Mouse (Mus musculus) olfactory bulb, adult 2 months (tissue): ENCODE results near the gene Ankrd33b. TPM values are rescaled to one million over a fixed set of nuclear protein-coding genes. Genes with fewer than 3 reads are reported as not detected.
A peak's percentile ranks its signal among the peaks of the same experiment; 100 is the strongest.

Experiments used
- H3K27ac ChIP-seq: fragments of 200-500 bp; 2 replicates; pipeline ENCODE4 v1.5.1; 2012; ENCODE audit warnings: low read depth, low read length; ENCODE audit not compliant: insufficient read depth
- H3K4me1 ChIP-seq: fragments of 200-500 bp; 2 replicates; pipeline ENCODE4 v1.6.1; 2012; ENCODE audit warnings: low read length; ENCODE audit not compliant: control insufficient read depth, insufficient read depth
- H3K4me3 ChIP-seq: fragments of 200-500 bp; 2 replicates; pipeline ENCODE4 v1.5.1; 2012; ENCODE audit warnings: mild to moderate bottlenecking, low read depth, low read length, moderate library complexity; ENCODE audit not compliant: insufficient read depth
- CTCF ChIP-seq: fragments of 200-500 bp; IDR thresholded peaks from 2 replicates; pipeline ENCODE4 v1.5.1; 2012; ENCODE audit warnings: low read depth, mild to moderate bottlenecking, low read length, moderate library complexity; ENCODE audit not compliant: insufficient read depth
- POLR2A ChIP-seq: fragments of 200-500 bp; IDR thresholded peaks from 2 replicates; pipeline ENCODE4 v1.6.1; 2012; ENCODE audit warnings: mild to moderate bottlenecking, low read depth, low read length, moderate library complexity; ENCODE audit not compliant: insufficient read depth
- WGBS: fragments of 180-500 bp; shearing (Covaris S2); methylation state at CpG from one replicate; pipeline ENCODE4 v1.1.7; 2018; 5-methylcytosine and 5-hydroxymethylcytosine counted together
- polyA plus RNA-seq: library from polyadenylated mRNA; stranded (reverse); fragments of >200 nt; gene quantifications from 2 replicates; pipeline ENCODE4 v1.2.4, GENCODE M21; 2012; ENCODE audit warnings: low replicate concordance; ENCODE audit not compliant: missing spikeins, insufficient read depth, insufficient read length

The Ankrd33b gene
- polyA plus RNA-seq, 1 experiment, result not detected

DNA sequence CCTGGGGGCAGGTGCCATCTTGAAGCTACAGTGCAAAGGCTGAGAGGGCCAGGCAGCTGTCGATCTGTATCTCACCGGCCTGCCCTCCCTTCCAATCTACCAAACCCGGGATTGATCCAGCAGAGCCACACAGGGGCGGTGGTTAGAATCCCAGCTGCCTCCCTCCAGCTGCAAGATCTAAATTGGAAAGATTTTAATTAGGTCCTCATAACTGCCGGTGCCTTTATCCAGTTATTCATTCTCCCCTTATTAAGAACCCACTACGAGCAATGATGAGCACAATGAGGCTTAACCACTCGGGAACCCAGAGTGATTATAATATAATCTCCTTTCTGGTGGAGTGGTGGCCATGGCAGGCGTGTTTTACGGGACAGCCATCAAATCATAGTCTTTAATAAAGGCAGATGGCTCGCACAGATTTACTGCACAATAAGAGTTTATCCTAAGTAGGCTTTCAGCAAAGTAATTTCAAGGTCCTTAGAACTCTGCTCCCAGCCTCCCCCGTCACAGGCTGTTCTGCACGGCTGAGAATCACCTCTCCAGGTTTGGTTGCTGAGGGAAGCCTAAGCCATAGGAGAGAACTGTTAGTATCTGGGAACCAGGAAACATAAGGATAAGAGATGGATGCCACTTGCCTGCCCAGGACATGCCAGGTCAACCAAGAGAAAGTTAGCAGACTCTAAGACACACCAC is 34.8 kb upstream of the Ankrd33b start:
- no peak overlapping the region for H3K4me3 ChIP-seq
- WGBS, result 57% methylated on average over 12 of the region's 12 CpGs
- no peak for TF ChIP-seq CTCF
- no peak for TF ChIP-seq POLR2A
- H3K27ac ChIP-seq, result no peak overlapping the region
- H3K4me1 ChIP-seq, result peaks cover 21% of the 10 kb centered on the region

DNA sequence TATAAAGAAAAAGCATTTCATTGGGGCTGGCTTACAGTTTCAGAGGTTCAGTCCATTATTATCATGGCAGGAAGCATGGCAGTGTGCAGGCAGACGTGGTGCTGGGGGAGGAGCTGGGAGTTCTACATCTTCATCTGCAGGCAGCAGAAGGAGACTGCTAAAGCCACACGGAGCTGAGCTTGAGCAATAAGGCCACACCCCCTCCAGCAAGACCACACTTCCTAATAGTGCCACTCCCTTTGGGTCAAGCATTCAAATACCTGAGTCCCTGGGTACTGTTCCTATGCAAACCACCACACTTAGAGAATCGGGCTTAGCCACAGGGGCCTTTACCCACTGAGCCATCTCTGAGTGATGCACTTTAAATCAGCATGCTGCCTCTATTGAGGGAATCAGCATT is 33.4 kb upstream of the Ankrd33b start:
- 46% methylated on average over 3 of the region's 3 CpGs for WGBS
- TF ChIP-seq CTCF (no peak), POLR2A (no peak)
- peaks cover 30% of the 10 kb centered on the region for H3K4me1 ChIP-seq
- no peak overlapping the region for H3K4me3 ChIP-seq
- H3K27ac ChIP-seq, result no peak overlapping the region

DNA sequence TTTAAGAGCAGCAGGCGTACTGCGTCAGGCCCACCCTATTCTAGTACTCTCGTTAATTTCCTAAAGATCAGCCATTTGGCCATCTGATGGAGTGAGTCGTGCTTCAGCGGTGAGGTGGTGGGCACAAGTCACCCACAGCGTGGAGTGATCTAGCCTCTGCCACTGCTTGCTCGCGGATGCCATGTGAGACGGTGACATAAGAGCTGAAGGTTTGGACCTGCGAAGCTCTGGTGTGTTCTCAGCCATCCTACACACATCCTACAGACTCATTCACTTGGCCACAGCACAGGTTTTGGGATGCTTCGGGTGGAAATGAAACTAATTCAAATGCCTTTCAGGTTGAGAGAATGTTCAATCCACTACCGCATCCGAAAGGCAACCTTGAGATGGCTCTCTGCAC is 31.2 kb upstream of the Ankrd33b start:
- no peak overlapping the region for H3K27ac ChIP-seq
- no peak overlapping the region for H3K4me3 ChIP-seq
- peaks cover 40% of the 10 kb centered on the region for H3K4me1 ChIP-seq
- TF ChIP-seq CTCF, result no peak
- no peak for TF ChIP-seq POLR2A
- WGBS, result 86% methylated on average over 13 of the region's 13 CpGs

DNA sequence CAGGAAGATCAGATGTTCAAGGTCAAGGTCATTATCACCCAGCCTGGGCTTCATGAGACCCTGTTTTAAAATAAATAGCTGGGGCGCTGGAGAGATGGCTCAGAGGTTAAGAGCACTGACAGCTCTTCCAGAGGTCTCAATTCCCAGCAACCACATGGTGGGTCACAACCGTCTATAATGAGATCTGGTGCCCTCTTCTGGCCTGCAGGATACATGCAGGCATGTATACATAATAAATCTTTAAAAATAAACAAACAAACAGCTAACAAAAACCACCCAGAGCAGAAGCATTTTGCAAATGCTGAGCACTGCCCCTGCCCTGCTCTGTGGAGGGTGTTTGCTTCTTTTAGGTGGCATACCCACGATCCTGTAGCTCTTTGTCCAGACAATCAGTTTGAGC is 29.9 kb upstream of the Ankrd33b start:
- WGBS, result 71% methylated on average over 3 of the region's 3 CpGs

DNA sequence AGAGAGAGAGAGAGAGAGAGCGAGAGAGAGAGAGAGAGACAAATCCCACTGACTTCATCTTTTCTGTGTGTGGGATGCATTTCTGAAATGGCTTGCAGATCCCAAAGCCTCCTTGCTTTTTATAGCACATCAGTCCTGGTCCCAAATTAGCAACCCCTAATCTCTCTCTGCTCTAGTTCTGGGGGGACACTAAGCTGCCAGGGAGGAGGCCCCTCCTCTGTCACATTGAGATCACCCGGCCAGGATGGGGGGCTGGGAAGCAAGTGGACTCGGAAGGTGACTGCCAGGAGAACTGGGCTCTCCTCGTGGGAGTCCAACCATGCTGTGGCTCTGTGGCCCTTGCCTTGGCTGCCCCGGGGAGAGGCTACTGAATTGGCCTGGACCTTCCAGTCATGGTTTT is 29.2 kb upstream of the Ankrd33b start:
- Histone ChIP-seq H3K27ac (peak overlapping the region; percentile 91), H3K4me1 (peaks cover 49% of the 10 kb centered on the region), H3K4me3 (no peak overlapping the region)
- TF ChIP-seq POLR2A, result no peak
- no peak for TF ChIP-seq CTCF
- WGBS, result 44% methylated on average over 5 of the region's 5 CpGs

More for the DNA sequence above, 29.9 kb upstream of the Ankrd33b start:
- TF ChIP-seq POLR2A, result no peak
- no peak for TF ChIP-seq CTCF
- H3K27ac ChIP-seq, result peak overlapping the region; percentile 79
- H3K4me1 ChIP-seq, result peaks cover 50% of the 10 kb centered on the region
- H3K4me3 ChIP-seq, result no peak overlapping the region

DNA sequence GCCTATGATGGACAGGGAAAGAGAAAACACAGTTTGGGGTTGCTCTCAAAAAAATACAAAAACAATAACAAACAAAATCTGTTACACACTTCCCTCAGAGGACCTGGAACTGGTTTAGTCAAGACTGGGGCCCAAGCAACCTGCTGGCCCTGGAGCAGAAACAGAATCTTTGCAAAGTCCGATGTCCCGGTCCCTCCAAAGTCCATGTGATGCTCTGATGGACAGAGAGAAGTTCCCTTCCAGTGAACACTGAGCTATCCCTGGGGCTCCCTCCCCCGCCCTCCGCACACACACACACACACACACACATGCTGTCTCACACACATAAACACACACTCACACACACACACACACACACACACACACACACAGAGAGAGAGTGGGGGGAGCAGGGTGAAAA is 28.5 kb upstream of the Ankrd33b start:
- 72% methylated on average over 4 of the region's 4 CpGs for WGBS
- no peak overlapping the region for H3K4me3 ChIP-seq
- no peak for TF ChIP-seq POLR2A
- TF ChIP-seq CTCF, result no peak
- peaks cover 45% of the 10 kb centered on the region for H3K4me1 ChIP-seq
- peak overlapping the region; percentile 91 for H3K27ac ChIP-seq

DNA sequence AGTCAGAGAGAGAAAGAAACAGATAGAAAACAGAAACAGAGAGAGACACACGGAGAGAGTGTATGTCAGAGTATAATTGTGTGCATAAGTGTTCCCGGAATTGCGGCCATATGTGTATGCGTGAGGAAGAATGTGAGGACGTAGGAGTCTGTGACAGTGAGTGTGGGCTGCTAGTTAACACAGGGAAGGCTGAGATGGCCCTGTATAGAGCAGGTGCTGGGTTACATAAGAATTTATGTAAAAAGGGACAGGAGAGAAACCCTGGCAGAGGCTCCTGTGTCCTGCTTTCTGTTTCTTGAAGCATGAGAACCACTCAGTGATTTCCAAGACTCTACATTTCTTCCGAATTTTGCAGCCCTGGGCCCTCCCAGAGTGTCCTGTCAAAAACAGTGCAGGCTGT is 25.9 kb upstream of the Ankrd33b start:
- Histone ChIP-seq H3K4me1 (peaks cover 37% of the 10 kb centered on the region), H3K4me3 (no peak overlapping the region), H3K27ac (peak overlapping the region; percentile 92)
- WGBS, result 48% methylated on average over 6 of the region's 6 CpGs
- no peak for TF ChIP-seq CTCF
- TF ChIP-seq POLR2A, result no peak

DNA sequence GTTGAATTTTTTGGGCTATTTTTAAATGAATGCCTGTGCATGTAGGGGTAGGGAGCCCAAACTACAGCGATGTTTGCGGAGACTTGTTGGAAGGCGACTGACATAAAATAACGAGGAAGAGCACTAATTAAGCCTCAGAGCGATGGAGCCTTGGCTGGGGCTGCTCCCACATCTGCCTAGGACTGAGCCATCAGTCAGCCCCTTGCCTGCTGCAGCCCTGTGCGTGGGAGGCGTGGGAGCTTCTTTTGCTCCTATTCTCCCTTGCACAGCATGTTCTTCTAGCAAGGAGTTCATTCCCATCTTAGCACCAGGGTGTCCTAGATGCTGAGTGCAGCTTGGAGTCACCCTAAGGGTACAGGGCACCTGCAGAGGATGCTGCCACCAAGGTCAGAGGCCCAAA is 25.2 kb upstream of the Ankrd33b start:
- H3K27ac ChIP-seq, result peak overlapping the region; percentile 92
- peaks cover 34% of the 10 kb centered on the region for H3K4me1 ChIP-seq
- H3K4me3 ChIP-seq, result no peak overlapping the region
- TF ChIP-seq CTCF, result no peak
- no peak for TF ChIP-seq POLR2A
- WGBS, result 23% methylated on average over 7 of the region's 7 CpGs

DNA sequence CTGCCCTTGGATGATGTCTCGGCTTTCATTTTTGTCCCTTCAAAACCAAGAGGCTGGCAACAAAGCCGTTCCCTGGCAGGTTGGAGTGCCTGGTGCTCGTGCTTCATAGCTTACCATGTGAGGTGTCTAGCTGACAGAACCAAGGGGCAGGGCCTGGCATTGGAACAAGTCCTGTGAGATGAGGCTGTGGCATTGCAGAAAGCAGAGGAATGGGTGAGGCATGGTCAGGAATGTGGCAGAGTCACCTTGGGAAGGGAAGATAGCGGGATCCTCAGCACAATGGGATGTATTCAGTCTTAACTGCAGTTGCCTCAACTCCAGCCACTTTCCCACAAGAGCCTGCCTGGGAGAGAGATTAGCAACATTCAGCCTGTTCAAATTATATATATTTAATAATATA is 24.6 kb upstream of the Ankrd33b start:
- peaks cover 32% of the 10 kb centered on the region for H3K4me1 ChIP-seq
- no peak overlapping the region for H3K4me3 ChIP-seq
- peak overlapping the region; percentile 86 for H3K27ac ChIP-seq
- TF ChIP-seq POLR2A (no peak), CTCF (no peak)
- 68% methylated on average over 4 of the region's 4 CpGs for WGBS
